Mouse (Mus musculus): ENCODE measurements around the gene Sord.
A peak's percentile ranks its signal among the peaks of the same experiment; 100 is the strongest.

Gene Sord

DNA sequence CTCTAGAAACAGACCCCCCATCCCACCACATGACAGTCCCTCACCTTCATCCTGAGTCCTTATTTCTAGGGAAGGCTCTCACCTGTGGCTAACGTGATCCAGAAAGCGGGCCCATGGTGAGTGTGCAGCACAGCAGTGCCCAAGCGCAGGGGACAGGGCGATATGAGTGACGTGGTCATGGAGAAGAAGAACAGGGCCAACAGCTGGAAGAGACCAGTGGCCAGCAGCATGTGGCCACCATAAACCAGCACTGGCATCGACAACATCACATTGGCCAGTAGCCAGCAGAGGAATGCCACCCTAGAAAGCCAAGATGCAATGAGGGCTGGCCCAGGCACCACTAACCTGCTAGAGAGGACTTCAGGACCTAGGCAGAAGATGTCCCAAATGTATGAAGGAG lies 70.0 kb downstream of the Sord start:
- no peak for DNase-seq

DNA sequence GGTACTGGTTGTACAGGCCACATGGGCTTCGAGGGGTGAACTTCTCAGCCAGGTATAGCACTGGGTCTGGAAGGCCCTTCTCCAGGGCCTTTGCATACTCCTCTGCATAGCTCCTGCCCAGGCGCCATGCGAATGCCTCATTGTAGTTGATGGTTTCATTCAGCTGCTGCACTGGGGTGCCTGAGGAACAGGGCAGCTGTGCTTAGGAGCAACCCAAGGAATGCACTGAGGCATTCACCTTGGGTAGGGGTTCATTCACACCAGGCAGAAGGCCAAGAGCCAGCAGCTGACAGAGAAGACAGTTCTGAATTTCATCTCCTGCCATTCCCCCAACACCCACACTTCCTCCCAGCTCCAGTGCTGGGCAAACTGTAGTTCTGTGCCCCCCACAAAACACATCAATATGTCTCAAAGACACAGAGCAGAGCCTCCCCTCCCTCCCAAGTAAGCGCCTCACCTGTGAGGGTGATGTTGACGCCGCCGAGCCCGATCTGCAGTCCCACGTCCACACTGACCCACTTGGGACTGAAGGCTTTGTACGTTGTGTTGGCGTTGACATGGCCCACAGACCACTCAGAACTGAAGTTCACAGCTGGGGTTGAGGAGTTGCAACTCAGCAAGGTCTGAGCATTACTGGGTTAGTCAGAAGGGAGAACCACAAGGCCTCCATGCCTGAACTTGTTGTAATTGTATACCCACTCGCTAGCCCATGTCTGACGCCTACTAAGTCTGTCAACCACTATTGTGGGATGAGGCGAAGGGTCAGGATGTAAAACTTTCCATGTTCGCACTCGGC lies 70.7 kb downstream of the Sord start:
- no peak for DNase-seq

DNA sequence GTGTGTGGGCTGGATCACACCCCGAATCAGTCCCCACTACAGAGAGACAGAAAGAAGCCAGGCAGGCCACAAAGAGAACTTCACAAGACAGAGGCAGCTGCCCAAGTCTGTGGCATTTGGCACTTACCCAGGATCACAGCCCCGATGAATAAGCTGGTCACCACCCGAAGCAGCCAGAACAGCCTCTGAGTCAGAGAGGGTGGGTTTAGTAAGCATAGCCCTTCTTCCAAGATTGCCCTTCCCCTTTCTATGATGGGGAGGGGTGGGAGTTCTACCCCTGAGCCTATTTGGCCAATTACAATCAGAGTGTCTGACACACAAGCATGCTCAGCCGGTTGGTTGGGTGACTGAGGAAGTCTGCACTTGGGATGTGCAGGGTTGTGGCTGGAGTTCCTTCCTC lies 71.6 kb downstream of the Sord start:
- no peak for DNase-seq

DNA sequence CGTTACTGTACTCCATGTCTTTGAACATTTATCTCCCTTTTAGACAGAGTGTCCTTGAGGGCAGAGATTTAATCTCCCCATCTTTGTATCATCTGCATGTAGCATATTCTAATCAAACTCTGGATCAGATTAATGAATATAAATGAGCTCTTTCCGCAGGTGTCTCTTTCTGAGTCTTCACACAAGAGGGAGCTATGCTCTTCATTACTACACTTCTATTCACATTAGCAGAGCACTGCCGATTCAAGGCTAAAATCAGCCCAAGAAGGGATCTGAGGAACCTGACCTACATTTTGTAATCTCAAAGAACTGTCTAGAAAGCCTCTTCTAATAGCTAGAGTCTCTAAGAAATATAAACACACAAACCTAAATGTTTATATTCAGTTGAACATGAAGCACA lies 75.1 kb downstream of the Sord start:
- no peak for DNase-seq

DNA sequence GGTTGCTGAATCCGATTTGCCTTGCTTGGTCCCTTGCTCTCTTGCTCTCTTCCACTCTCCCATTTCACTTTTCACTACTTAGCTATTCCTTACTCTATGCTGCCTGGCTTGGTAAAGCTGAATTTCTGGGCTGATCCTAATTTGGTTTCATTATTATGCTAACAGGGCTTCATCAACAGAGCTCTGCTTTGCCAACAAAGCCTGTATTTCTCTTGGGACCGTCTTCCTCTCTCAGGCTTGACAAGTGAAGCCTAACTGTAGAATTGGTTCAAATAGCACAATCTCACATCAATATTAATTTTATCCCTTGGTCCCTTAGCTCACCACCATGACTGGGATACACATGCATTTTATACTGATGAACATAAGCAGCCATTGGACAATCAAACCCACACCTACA lies 77.0 kb downstream of the Sord start:
- DNase-seq = no peak

DNA sequence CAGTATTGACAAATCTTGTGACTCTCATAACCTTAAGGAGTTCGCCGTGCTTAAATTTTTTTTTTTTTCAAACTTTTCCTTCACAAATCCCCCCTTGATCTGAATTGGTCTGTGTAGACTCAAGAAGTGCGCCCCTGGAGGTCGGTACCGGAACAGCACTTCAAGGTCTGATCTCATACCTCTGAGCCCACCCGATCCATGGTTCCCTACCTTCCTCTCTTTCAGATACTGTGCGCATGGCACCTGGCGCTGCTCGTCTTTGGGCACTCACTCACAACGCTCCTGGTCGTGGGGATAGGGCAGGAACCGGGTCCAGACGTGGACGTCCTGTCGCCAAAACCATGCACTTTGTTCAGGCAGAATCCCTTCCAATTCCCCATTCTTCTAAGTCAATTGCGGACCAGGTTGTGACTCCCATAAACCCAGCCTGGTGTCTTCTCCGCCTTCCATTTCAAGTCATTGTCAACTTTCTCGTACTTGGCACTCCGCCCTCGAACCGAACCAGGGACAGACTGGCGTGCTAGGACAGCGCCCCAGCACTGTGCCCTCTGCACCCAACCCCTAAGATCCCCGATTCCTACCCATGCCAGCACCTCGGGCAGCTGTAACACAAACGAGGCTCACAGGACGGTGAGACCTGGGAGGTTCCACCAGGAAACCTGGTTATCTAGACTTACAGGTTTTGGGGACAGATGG lies 78.3 kb downstream of the Sord start:
- peak; percentile 50 for DNase-seq

DNA sequence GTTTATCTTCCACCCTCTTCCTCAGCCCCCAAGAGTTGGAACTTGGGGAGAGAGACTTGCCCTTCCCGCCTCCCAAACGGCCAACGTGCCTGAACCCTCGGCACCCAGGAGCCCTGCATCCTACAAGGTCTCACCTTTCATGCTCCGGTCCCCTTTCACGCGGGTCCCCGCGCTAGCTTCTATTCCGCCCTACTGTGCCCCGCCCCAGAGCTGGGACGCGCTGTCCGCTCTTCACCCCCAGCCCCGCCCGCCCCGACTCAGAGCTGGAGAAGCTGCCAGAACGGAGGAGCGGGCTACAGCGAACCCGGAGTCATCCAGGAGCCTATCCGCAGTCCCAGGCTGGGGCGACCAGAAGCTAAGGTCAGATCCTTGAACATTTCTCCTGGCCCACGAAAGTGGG lies 79.0 kb downstream of the Sord start, which contains the start of gene Duoxa1:
Duoxa1 (minus strand) TSS at position 195 of the 400 bp plus-strand sequence.
- DNase-seq = no peak
